Mouse (Mus musculus) limb, embryonic 11.5 days (tissue): ENCODE data around the gene 4930568D16Rik. TPM values are rescaled to one million over a fixed set of nuclear protein-coding genes. Genes with fewer than 3 reads are reported as not detected.

Source experiments
- ATAC-seq: fragments of 200-750 bp; cut with Nextera tagmentation; 2 replicates; pipeline ENCODE4 v1.8.0; 2017; ENCODE audit warnings: low read depth; ENCODE audit not compliant: insufficient number of reproducible peaks, low FRiP score, low TSS enrichment
- DNase-seq: peaks from one replicate; pipeline ENCODE4 v3.0.0-alpha.2; 2015; ENCODE audit warnings: low spot score
- H3K27ac ChIP-seq: fragments of 300-500 bp; sonication (generic); replicated peaks from 2 replicates; pipeline ENCODE4 v1.5.1; 2014; ENCODE audit warnings: low read depth, mild to moderate bottlenecking, low read length
- H3K27me3 ChIP-seq: fragments of 300-500 bp; sonication (generic); 2 replicates; pipeline ENCODE4 v1.6.1; 2014; ENCODE audit warnings: mild to moderate bottlenecking, low read length, mixed read lengths; ENCODE audit not compliant: control insufficient read depth, insufficient read depth
- H3K36me3 ChIP-seq: fragments of 300-500 bp; sonication (generic); 2 replicates; pipeline ENCODE4 v1.6.1; 2014; ENCODE audit warnings: mild to moderate bottlenecking, low read length, moderate library complexity, mixed read lengths; ENCODE audit not compliant: control insufficient read depth, insufficient read depth
- H3K4me1 ChIP-seq: fragments of 300-500 bp; sonication (generic); 2 replicates; pipeline ENCODE4 v1.6.1; 2014; ENCODE audit warnings: low read length, mixed read lengths; ENCODE audit not compliant: control insufficient read depth, insufficient read depth
- H3K4me2 ChIP-seq: fragments of 300-500 bp; sonication (generic); 2 replicates; pipeline ENCODE4 v1.6.1; 2014; ENCODE audit warnings: low read depth, mild to moderate bottlenecking, moderate library complexity; ENCODE audit not compliant: severe bottlenecking
- H3K4me3 ChIP-seq: fragments of 300-500 bp; sonication (generic); 2 replicates; pipeline ENCODE4 v1.5.1; 2014; ENCODE audit warnings: low read depth, low read length
- H3K9ac ChIP-seq: fragments of 300-500 bp; sonication (generic); 2 replicates; pipeline ENCODE4 v1.6.1; 2014; ENCODE audit warnings: mild to moderate bottlenecking, low read length
- H3K9me3 ChIP-seq: fragments of 300-500 bp; sonication (generic); 2 replicates; pipeline ENCODE4 v1.6.1; 2016; ENCODE audit warnings: low read length; ENCODE audit not compliant: control insufficient read depth
- WGBS: fragments of 180-500 bp; shearing (Covaris S2); extraction: QIAGEN DNeasy Blood & Tissue Kit; methylation state at CpG from one replicate; pipeline ENCODE4 v1.1.7; 2014; 5-methylcytosine and 5-hydroxymethylcytosine counted together
- polyA plus RNA-seq: library from polyadenylated mRNA; unstranded; fragments of >200 nt; fragmentation: Nextera tagmentation; extraction: Ambion mirVana; gene quantifications from 2 replicates; pipeline ENCODE4 v1.2.1, GENCODE M21; 2014

4930568D16Rik gene
- polyA plus RNA-seq, 1 experiment from 2014 or later: not detected

- DNase-seq (no peak), ATAC-seq (no peak)
- H3K4me3 ChIP-seq: no peak overlapping the region
- H3K9ac ChIP-seq: no peak overlapping the region
- H3K27ac ChIP-seq: no peak overlapping the region
- no peaks in the 10 kb centered on the region for H3K9me3 ChIP-seq
- no peak overlapping the region for H3K4me2 ChIP-seq
- H3K27me3 ChIP-seq: no peaks in the 10 kb centered on the region
- WGBS: 86% methylated on average over 7 of the region's 7 CpGs
- H3K4me1 ChIP-seq: no peaks in the 10 kb centered on the region
- no peaks in the 10 kb centered on the region for H3K36me3 ChIP-seq
Observed at GRCm38 (mm10) chr2:35407878-35408277, 40.3 kb upstream of the 4930568D16Rik start.

- ATAC-seq: no peak
- Histone ChIP-seq H3K4me3 (no peak overlapping the region), H3K27ac (no peak overlapping the region), H3K36me3 (no peaks in the 10 kb centered on the region), H3K9me3 (no peaks in the 10 kb centered on the region), H3K9ac (no peak overlapping the region), H3K4me1 (no peaks in the 10 kb centered on the region), H3K27me3 (no peaks in the 10 kb centered on the region), H3K4me2 (no peak overlapping the region)
- no peak for DNase-seq
- WGBS: 87% methylated on average over 6 of the region's 6 CpGs
Observed at GRCm38 (mm10) chr2:35407266-35407665, 39.7 kb upstream of the 4930568D16Rik start.

GRCm38 (mm10) chr2:35406611-35407010 lies 39.1 kb upstream of the 4930568D16Rik start:
- DNase-seq: no peak
- 81% methylated on average over 1 of the region's 1 CpGs for WGBS

GRCm38 (mm10) chr2:35402391-35402790 lies 34.9 kb upstream of the 4930568D16Rik start:
- 93% methylated on average over 16 of the region's 16 CpGs for WGBS
- no peak for ATAC-seq
- H3K4me3 ChIP-seq: no peak overlapping the region
- no peaks in the 10 kb centered on the region for H3K4me1 ChIP-seq
- H3K4me2 ChIP-seq: no peak overlapping the region
- H3K9ac ChIP-seq: no peak overlapping the region
- no peaks in the 10 kb centered on the region for H3K9me3 ChIP-seq
- no peak for DNase-seq
- H3K27ac ChIP-seq: no peak overlapping the region
- no peaks in the 10 kb centered on the region for H3K27me3 ChIP-seq
- no peaks in the 10 kb centered on the region for H3K36me3 ChIP-seq

More at GRCm38 (mm10) chr2:35406611-35407010, 39.1 kb upstream of the 4930568D16Rik start:
- no peak overlapping the region for H3K9ac ChIP-seq
- no peaks in the 10 kb centered on the region for H3K4me1 ChIP-seq
- no peaks in the 10 kb centered on the region for H3K27me3 ChIP-seq
- H3K36me3 ChIP-seq: no peaks in the 10 kb centered on the region
- no peak for ATAC-seq
- no peak overlapping the region for H3K27ac ChIP-seq
- H3K4me2 ChIP-seq: no peak overlapping the region
- no peak overlapping the region for H3K4me3 ChIP-seq
- no peaks in the 10 kb centered on the region for H3K9me3 ChIP-seq

- no peak overlapping the region for H3K4me2 ChIP-seq
- no peak overlapping the region for H3K4me3 ChIP-seq
- no peak for DNase-seq
- ATAC-seq: no peak
- H3K9me3 ChIP-seq: no peaks in the 10 kb centered on the region
- no peak overlapping the region for H3K9ac ChIP-seq
- 80% methylated on average over 7 of the region's 7 CpGs for WGBS
- H3K27ac ChIP-seq: no peak overlapping the region
- no peaks in the 10 kb centered on the region for H3K4me1 ChIP-seq
- no peaks in the 10 kb centered on the region for H3K27me3 ChIP-seq
- no peaks in the 10 kb centered on the region for H3K36me3 ChIP-seq
Observed at GRCm38 (mm10) chr2:35400739-35401138, 33.2 kb upstream of the 4930568D16Rik start.

- WGBS: 81% methylated on average over 6 of the region's 6 CpGs
- H3K4me1 ChIP-seq: no peaks in the 10 kb centered on the region
- no peak for ATAC-seq
- H3K27ac ChIP-seq: no peak overlapping the region
- H3K4me3 ChIP-seq: no peak overlapping the region
- no peak overlapping the region for H3K4me2 ChIP-seq
- no peaks in the 10 kb centered on the region for H3K27me3 ChIP-seq
- H3K9me3 ChIP-seq: no peaks in the 10 kb centered on the region
- no peak for DNase-seq
- no peak overlapping the region for H3K9ac ChIP-seq
- H3K36me3 ChIP-seq: no peaks in the 10 kb centered on the region
Observed at GRCm38 (mm10) chr2:35398184-35398828, 30.8 kb upstream of the 4930568D16Rik start.

- Histone ChIP-seq H3K9me3 (no peaks in the 10 kb centered on the region), H3K4me3 (no peak overlapping the region), H3K27ac (no peak overlapping the region), H3K9ac (no peak overlapping the region), H3K4me2 (no peak overlapping the region), H3K36me3 (no peaks in the 10 kb centered on the region), H3K4me1 (no peaks in the 10 kb centered on the region), H3K27me3 (no peaks in the 10 kb centered on the region)
- WGBS: 55% methylated on average over 11 of the region's 11 CpGs
- ATAC-seq (no peak), DNase-seq (peak; percentile 66)
Observed at GRCm38 (mm10) chr2:35397590-35398173, 30.2 kb upstream of the 4930568D16Rik start.

GRCm38 (mm10) chr2:35397096-35397495 lies 29.6 kb upstream of the 4930568D16Rik start, which contains the start of gene 4930402F06Rik:
4930402F06Rik (minus strand) TSS chr2:35397175.
- DNase-seq (no peak), ATAC-seq (no peak)
- Histone ChIP-seq H3K27ac (no peak within 1 kb of the TSS), H3K9me3 (no peaks in the 10 kb centered on the region), H3K9ac (no peak within 1 kb of the TSS), H3K4me2 (no peak within 1 kb of the TSS), H3K4me3 (no peak within 1 kb of the TSS), H3K4me1 (no peaks in the 10 kb centered on the region), H3K36me3 (no peaks in the 10 kb centered on the region), H3K27me3 (no peaks in the 10 kb centered on the region)
- WGBS: 78% methylated on average over 5 of the region's 5 CpGs
